Mouse (Mus musculus): Measurements from ENCODE around the gene Smim12. TPM values are rescaled to one million over a fixed set of nuclear protein-coding genes. Genes with fewer than 3 reads are reported as not detected.
A peak's percentile ranks its signal among the peaks of the same experiment; 100 is the strongest.

Smim12 gene
- 69.3 and 75.2 TPM in 2 replicates for polyA plus RNA-seq (2016; fragmentation: Nextera tagmentation; extraction: Ambion mirVana)

DNA sequence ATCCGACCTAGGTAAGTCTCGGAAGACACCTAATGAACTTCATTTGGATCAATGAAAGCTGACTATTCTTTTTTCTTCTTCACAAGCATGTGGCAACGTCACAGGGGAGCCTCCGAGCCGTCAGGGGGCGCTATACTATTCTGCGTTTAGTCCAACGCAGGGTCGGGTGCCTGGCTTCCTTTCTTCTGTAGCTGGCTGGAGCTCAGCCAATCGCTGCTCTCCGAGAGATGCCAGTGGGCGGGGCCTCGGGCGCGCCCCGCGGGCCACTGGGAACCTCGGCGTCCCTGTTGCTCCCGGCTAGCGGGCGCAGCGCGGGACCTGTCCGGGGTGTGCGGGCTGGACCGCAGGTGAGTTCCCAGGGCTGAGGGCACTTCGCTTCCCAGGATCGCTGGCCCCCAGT is at the start of gene Smim12:
Gene Smim12 (plus strand): TSS at position 233 of the 400 bp plus-strand sequence.
- H3K27me3 ChIP-seq (ENCODE audit: low read depth, poor library complexity, severe bottlenecking) = no peaks in the 10 kb centered on the region
- WGBS = under 1% methylated on average over 29 of the region's 29 CpGs
- H3K9me3 ChIP-seq (replicated peaks) = no peaks in the 10 kb centered on the region
- peak; percentile 98 for DNase-seq (ENCODE audit: low spot score)
- peak within 1 kb of the TSS; percentile 96 for H3K4me3 ChIP-seq
- peak within 1 kb of the TSS; percentile 91 for H3K27ac ChIP-seq (replicated peaks)
- peaks cover 19% of the 10 kb centered on the region for H3K36me3 ChIP-seq
- peaks cover 18% of the 10 kb centered on the region for H3K4me1 ChIP-seq

- peaks cover 6% of the 10 kb centered on the region; the same call in 1 of the 2 replicates for H3K36me3 ChIP-seq
- H3K27me3 ChIP-seq (ENCODE audit: low read depth, poor library complexity, severe bottlenecking) = peaks cover 4% of the 10 kb centered on the region; the same call in 1 of the 2 replicates
- peak; percentile 30 for DNase-seq (ENCODE audit: low spot score)
- H3K27ac ChIP-seq (replicated peaks) = peak overlapping the region; percentile 77
- no peaks in the 10 kb centered on the region for H3K9me3 ChIP-seq (replicated peaks)
- 80% methylated on average over 25 of the region's 25 CpGs for WGBS
- peaks cover 32% of the 10 kb centered on the region for H3K4me1 ChIP-seq
- no peak overlapping the region for H3K4me3 ChIP-seq
Observed at GRCm38 (mm10) chr4:127194477-127195269, 48.9 kb upstream of the Smim12 start.

GRCm38 (mm10) chr4:127198609-127199008 is 45.0 kb upstream of the Smim12 start:
- H3K4me3 ChIP-seq = no peak overlapping the region
- peaks cover 30% of the 10 kb centered on the region for H3K4me1 ChIP-seq
- H3K36me3 ChIP-seq = peaks cover 6% of the 10 kb centered on the region; the same call in 1 of the 2 replicates
- no peaks in the 10 kb centered on the region for H3K9me3 ChIP-seq (replicated peaks)
- H3K27me3 ChIP-seq (ENCODE audit: low read depth, poor library complexity, severe bottlenecking) = peaks cover 4% of the 10 kb centered on the region; the same call in 1 of the 2 replicates
- 0 out of 2 replicates have a peak overlapping the region, but pooled peaks have one; percentile 19 for H3K27ac ChIP-seq (replicated peaks)
- no peak for DNase-seq (ENCODE audit: low spot score)
- WGBS = 23% methylated on average over 6 of the region's 6 CpGs

DNA sequence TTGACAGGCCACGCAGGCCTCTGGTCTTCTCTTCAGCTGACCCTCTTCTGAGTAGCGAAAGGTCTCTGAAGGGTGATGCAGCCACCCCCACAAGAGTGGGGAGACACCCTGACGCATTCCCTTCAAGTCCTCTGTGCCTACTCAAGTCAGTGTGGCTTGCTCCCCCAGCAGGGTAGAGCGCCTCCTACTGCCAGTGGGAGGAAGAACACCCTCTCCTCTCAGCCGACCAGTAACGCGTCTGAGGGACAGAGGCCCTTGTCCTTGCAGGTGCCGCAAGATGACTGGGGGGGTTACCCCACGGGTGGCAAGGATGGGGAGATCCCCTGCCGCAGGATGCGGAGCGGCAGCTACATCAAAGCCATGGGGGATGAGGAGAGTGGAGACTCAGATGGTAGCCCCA is 44.2 kb upstream of the Smim12 start:
- Histone ChIP-seq H3K36me3 (peaks cover 6% of the 10 kb centered on the region; the same call in 1 of the 2 replicates), H3K4me3 (no peak overlapping the region), H3K4me1 (peaks cover 22% of the 10 kb centered on the region), H3K27ac (replicated peaks) (no peak overlapping the region), H3K27me3 (ENCODE audit: low read depth, poor library complexity, severe bottlenecking) (peaks cover 4% of the 10 kb centered on the region; the same call in 1 of the 2 replicates), H3K9me3 (replicated peaks) (no peaks in the 10 kb centered on the region)
- DNase-seq (ENCODE audit: low spot score) = no peak
- 62% methylated on average over 12 of the region's 12 CpGs for WGBS

- Histone ChIP-seq H3K4me1 (peaks cover 16% of the 10 kb centered on the region), H3K36me3 (peaks cover 4% of the 10 kb centered on the region; the same call in 1 of the 2 replicates), H3K27me3 (ENCODE audit: low read depth, poor library complexity, severe bottlenecking) (peaks cover 4% of the 10 kb centered on the region; the same call in 1 of the 2 replicates), H3K4me3 (no peak overlapping the region), H3K27ac (replicated peaks) (no peak overlapping the region), H3K9me3 (replicated peaks) (no peaks in the 10 kb centered on the region)
- DNase-seq (ENCODE audit: low spot score) = no peak
- WGBS = 91% methylated on average over 12 of the region's 12 CpGs
Observed at GRCm38 (mm10) chr4:127200164-127200722, 43.3 kb upstream of the Smim12 start.

DNA sequence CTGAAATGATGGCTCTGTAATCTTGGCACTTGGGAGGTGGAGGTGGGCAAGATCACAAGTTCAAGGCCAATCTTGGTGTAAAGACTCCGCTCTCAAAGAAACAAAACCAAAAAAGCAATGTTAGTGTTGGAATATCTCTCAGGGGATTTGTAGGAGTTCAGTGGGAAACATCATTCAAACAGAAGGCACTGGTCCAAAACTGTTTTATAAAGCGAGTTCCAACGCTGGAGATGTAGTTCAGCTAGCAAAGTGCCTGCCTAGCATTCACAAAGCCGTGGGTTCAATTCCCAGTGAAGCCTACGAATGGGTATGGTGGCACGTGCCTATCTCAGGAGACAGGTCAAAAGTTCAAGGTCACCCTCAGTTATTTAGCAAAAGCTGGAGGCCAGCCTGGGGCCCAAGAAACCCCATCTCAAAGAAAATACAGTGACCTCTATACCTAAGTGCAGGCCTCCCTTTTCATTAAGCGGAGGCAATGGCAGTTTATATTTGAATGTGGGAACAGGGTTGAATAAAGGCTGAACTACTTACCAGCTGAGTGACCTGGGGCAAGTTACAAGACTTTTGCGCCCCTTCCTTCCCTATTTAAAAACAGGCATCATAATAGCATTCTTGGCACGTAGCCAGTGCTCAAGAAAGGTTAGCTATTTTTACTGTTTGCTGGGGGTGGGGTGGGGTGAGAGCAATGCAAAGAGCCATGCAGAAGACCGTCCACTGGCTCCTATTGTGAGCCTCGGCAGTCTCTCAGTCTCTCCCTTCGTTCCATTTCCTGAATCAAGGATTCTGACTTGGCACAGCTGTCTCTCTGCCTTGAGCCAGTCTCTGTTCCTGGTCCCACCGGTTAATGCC is 42.6 kb upstream of the Smim12 start:
- WGBS = 86% methylated on average over 13 of the region's 13 CpGs
- no peak for DNase-seq (ENCODE audit: low spot score)
- Histone ChIP-seq H3K27ac (replicated peaks) (no peak overlapping the region), H3K9me3 (replicated peaks) (no peaks in the 10 kb centered on the region), H3K27me3 (ENCODE audit: low read depth, poor library complexity, severe bottlenecking) (peaks cover 4% of the 10 kb centered on the region; the same call in 1 of the 2 replicates), H3K36me3 (no peaks in the 10 kb centered on the region), H3K4me3 (no peak overlapping the region), H3K4me1 (peaks cover 13% of the 10 kb centered on the region)

DNA sequence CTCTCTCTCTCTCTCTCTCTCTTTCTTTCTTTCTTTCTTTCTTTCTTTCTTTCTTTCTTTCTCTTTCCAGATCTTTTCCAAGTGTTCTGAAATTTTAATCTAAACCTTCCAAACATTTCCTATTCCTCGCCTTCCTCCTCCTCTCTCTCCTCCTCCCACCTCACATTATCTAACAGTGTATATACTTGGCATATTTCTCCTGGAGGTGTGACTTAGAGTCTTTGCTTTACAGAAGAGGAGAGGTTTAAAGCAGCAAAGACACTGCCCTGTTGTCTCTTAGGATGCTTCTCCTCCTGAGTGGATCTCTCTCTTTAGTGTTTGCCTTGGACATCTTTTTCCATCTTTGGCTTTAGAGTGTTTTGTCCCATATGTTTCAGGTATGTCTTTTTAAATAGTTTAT is 40.5 kb upstream of the Smim12 start:
- no peak overlapping the region for H3K4me3 ChIP-seq
- H3K4me1 ChIP-seq = peaks cover 13% of the 10 kb centered on the region
- H3K9me3 ChIP-seq (replicated peaks) = no peaks in the 10 kb centered on the region
- no peak overlapping the region for H3K27ac ChIP-seq (replicated peaks)
- no peaks in the 10 kb centered on the region for H3K36me3 ChIP-seq
- no peaks in the 10 kb centered on the region for H3K27me3 ChIP-seq (ENCODE audit: low read depth, poor library complexity, severe bottlenecking)
- WGBS = 71% methylated on average over 1 of the region's 1 CpGs
- DNase-seq (ENCODE audit: low spot score) = no peak

DNA sequence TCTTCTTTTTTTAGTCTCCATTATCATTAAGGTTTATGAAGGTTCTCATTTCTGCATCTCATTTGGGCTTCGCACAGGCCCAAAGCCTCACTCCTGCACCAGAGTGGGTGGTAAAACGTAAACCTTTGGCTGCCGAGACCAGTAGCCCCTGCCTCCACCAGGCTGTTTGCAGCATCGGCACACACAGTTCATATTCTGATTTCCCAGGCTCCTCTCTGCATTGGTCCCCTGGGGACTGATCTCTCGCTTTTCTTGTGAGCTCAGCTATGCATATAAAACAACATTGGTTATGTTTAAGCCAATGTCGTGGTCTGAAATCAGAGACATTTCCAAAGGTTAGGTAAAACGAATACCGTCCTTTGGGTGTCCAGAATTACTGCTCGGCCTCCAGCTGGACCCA is 32.3 kb upstream of the Smim12 start:
- Histone ChIP-seq H3K27ac (replicated peaks) (no peak overlapping the region), H3K4me3 (no peak overlapping the region), H3K4me1 (peaks cover 10% of the 10 kb centered on the region), H3K9me3 (replicated peaks) (no peaks in the 10 kb centered on the region), H3K27me3 (ENCODE audit: low read depth, poor library complexity, severe bottlenecking) (peaks cover 31% of the 10 kb centered on the region), H3K36me3 (no peaks in the 10 kb centered on the region)
- no peak for DNase-seq (ENCODE audit: low spot score)
- WGBS = 85% methylated on average over 9 of the region's 9 CpGs

DNA sequence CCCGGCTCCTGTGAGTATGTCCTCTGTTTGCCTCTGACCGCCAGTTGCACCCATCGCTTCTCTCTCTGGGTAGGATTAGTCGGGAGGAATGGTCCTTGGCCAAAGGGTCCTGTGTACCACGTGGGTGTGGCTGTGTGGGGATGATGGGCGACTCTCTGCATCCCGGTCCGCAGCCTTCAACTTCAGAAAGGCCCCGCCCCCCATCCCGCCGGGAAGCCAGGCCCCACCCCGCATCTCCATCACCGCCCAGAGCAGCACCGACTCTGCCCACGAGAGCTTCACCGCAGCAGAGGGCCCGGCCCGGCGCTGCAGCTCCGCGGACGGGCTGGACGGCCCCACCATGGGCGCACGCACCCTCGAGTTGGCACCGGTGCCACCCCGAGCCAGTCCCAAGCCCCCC is 29.1 kb upstream of the Smim12 start:
- H3K27me3 ChIP-seq (ENCODE audit: low read depth, poor library complexity, severe bottlenecking) = peaks cover 34% of the 10 kb centered on the region
- H3K36me3 ChIP-seq = no peaks in the 10 kb centered on the region
- H3K9me3 ChIP-seq (replicated peaks) = no peaks in the 10 kb centered on the region
- no peak for DNase-seq (ENCODE audit: low spot score)
- 0 out of 2 replicates have a peak overlapping the region, but pooled peaks have one; percentile 46 for H3K27ac ChIP-seq (replicated peaks)
- H3K4me3 ChIP-seq = peak overlapping the region; percentile 44
- WGBS = 23% methylated on average over 28 of the region's 28 CpGs
- H3K4me1 ChIP-seq = peaks cover 10% of the 10 kb centered on the region

DNA sequence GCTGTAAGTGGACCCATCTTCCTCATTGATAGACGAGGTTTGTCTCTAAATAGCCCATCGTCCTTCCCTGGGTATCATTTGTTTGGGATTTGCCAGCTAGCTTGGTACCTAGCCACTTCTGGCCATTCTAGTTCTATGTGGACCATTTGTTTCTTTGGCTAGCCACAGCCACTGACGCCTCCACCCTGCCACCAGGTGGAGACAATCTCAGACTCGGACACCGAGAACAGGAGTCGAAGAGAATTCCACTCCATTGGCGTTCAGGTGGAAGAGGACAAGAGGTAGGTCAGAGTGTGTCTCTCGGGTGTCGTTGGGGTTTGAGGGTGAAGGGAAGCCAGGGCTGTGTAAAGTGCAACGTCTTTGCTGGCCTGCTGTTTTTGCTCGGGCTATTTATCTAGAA is 28.5 kb upstream of the Smim12 start:
- H3K4me3 ChIP-seq = no peak overlapping the region; the same call in 1 of the 2 replicates
- H3K27ac ChIP-seq (replicated peaks) = no peak overlapping the region
- no peak for DNase-seq (ENCODE audit: low spot score)
- H3K9me3 ChIP-seq (replicated peaks) = no peaks in the 10 kb centered on the region
- no peaks in the 10 kb centered on the region for H3K36me3 ChIP-seq
- peaks cover 34% of the 10 kb centered on the region for H3K27me3 ChIP-seq (ENCODE audit: low read depth, poor library complexity, severe bottlenecking)
- H3K4me1 ChIP-seq = peaks cover 10% of the 10 kb centered on the region
- WGBS = 59% methylated on average over 11 of the region's 11 CpGs

- Histone ChIP-seq H3K4me3 (no peak overlapping the region), H3K27me3 (ENCODE audit: low read depth, poor library complexity, severe bottlenecking) (peaks cover 34% of the 10 kb centered on the region), H3K36me3 (no peaks in the 10 kb centered on the region), H3K4me1 (peaks cover 10% of the 10 kb centered on the region), H3K27ac (replicated peaks) (no peak overlapping the region), H3K9me3 (replicated peaks) (no peaks in the 10 kb centered on the region)
- DNase-seq (ENCODE audit: low spot score) = no peak
- WGBS = 73% methylated on average over 6 of the region's 9 CpGs
Observed at GRCm38 (mm10) chr4:127215799-127216198, 27.8 kb upstream of the Smim12 start.

- peaks cover 34% of the 10 kb centered on the region for H3K27me3 ChIP-seq (ENCODE audit: low read depth, poor library complexity, severe bottlenecking)
- H3K36me3 ChIP-seq = no peaks in the 10 kb centered on the region
- peaks cover 10% of the 10 kb centered on the region for H3K4me1 ChIP-seq
- H3K27ac ChIP-seq (replicated peaks) = no peak overlapping the region
- WGBS = 79% methylated on average over 4 of the region's 4 CpGs
- H3K9me3 ChIP-seq (replicated peaks) = no peaks in the 10 kb centered on the region
- DNase-seq (ENCODE audit: low spot score) = no peak
- no peak overlapping the region for H3K4me3 ChIP-seq
Observed at GRCm38 (mm10) chr4:127216251-127216651, 27.3 kb upstream of the Smim12 start.
